ENCODE assay signal across 9 mouse cellular contexts in genomic region chr10:109713001-109713400, GRCm38 (mm10).
DNase-seq lines count a peak whose midpoint lies in the region; ATAC-seq and TF ChIP-seq lines count a peak whose summit lies in the region.
"Had no signal": no experiment of that assay in that cellular context is flagged by ENCODE, and none has a peak within 500 bp of the region (broad histone marks: within the 10 kb centered on the region; RNA-seq: fewer than 3 reads in every experiment).

No protein-coding gene starts in this region.

- WGBS in liver, postnatal 0 days (ENCODE audit: insufficient replicate concordance) = 29% methylated on average over 5 of the region's 5 CpGs
- WGBS in liver, embryonic 12.5 days (ENCODE audit: insufficient replicate concordance) = 40% methylated on average over 5 of the region's 5 CpGs
- WGBS in kidney, embryonic 14.5 days = 41% methylated on average over 5 of the region's 5 CpGs

- no peak overlapping the region for H3K9ac ChIP-seq in liver, postnatal 0 days (replicated peaks)
- no peak overlapping the region for H3K9ac ChIP-seq in liver, embryonic 12.5 days
- no peak overlapping the region for H3K9ac ChIP-seq in kidney, embryonic 14.5 days (ENCODE audit: low read depth, low read length)
- H3K9ac ChIP-seq: lung, embryonic 15.5 days had no signal

- no peak for TF ChIP-seq POLR2A in cortical plate, adult 2 months (IDR thresholded peaks at IDR 0.05; ENCODE audit: extremely low read depth, insufficient read depth, low read length)

- intact Hi-C loops in left cerebral cortex, adult 2 months (cut with DNase I) = no loop called here
- intact Hi-C loops in gastrocnemius, postnatal 36 days (cut with DNase I) = no loop called here

- TF ChIP-seq CTCF in liver, postnatal 0 days (IDR thresholded peaks at IDR 0.05; ENCODE audit: low read depth) = peak; percentile 47
- TF ChIP-seq CTCF in cortical plate, adult 2 months (IDR thresholded peaks at IDR 0.05; ENCODE audit: extremely low read depth, insufficient read depth, low read length) = peak; percentile 59
- TF ChIP-seq CTCF in left cerebral cortex, adult 2 months (IDR thresholded peaks at IDR 0.05) = peak; percentile 77

- no peaks in the 10 kb centered on the region for H3K27me3 ChIP-seq in liver, postnatal 0 days (ENCODE audit: insufficient read depth, low read length)
- H3K27me3 ChIP-seq in liver, embryonic 12.5 days (replicated peaks) = no peaks in the 10 kb centered on the region
- no peaks in the 10 kb centered on the region for H3K27me3 ChIP-seq in kidney, embryonic 14.5 days (ENCODE audit: control insufficient read depth, insufficient read depth, low read length)
- H3K27me3 ChIP-seq: lung, embryonic 15.5 days had no signal

- H3K4me2 ChIP-seq in liver, postnatal 0 days (ENCODE audit: low read depth, low read length) = no peak overlapping the region
- no peak overlapping the region for H3K4me2 ChIP-seq in liver, embryonic 12.5 days
- H3K4me2 ChIP-seq in kidney, embryonic 14.5 days (replicated peaks; ENCODE audit: low read depth, low read length) = no peak overlapping the region
- H3K4me2 ChIP-seq: lung, embryonic 15.5 days had no signal

- H3K27ac ChIP-seq in liver, postnatal 0 days (ENCODE audit: low read depth) = no peak overlapping the region
- no peak overlapping the region for H3K27ac ChIP-seq in liver, embryonic 12.5 days
- H3K27ac ChIP-seq in cortical plate, adult 2 months (ENCODE audit: insufficient read depth, low read length) = no peak overlapping the region
- H3K27ac ChIP-seq in left cerebral cortex, adult 2 months = peak overlapping the region; percentile 41; the same call in 1 of the 2 replicates
- no peak overlapping the region for H3K27ac ChIP-seq in kidney, embryonic 14.5 days (ENCODE audit: low read depth, low read length)
- H3K27ac ChIP-seq: lung, embryonic 15.5 days had no signal

- TF ChIP-seq EP300 in liver, postnatal 0 days (IDR thresholded peaks at IDR 0.05; ENCODE audit: low read depth) = no peak

- H3K36me3 ChIP-seq in liver, postnatal 0 days (replicated peaks; ENCODE audit: insufficient read depth, low read length) = no peaks in the 10 kb centered on the region
- H3K36me3 ChIP-seq in liver, embryonic 12.5 days = no peaks in the 10 kb centered on the region
- no peaks in the 10 kb centered on the region for H3K36me3 ChIP-seq in kidney, embryonic 14.5 days (ENCODE audit: control insufficient read depth, insufficient read depth, low read length)
- H3K36me3 ChIP-seq: lung, embryonic 15.5 days had no signal

- no peak for ATAC-seq in liver, postnatal 0 days
- ATAC-seq in liver, embryonic 12.5 days = no peak
- no peak for ATAC-seq in kidney, embryonic 14.5 days (ENCODE audit: low FRiP score, low TSS enrichment)

- H3K4me3 ChIP-seq in liver, postnatal 0 days (ENCODE audit: low read depth, low read length) = no peak overlapping the region
- no peak overlapping the region for H3K4me3 ChIP-seq in liver, embryonic 12.5 days
- H3K4me3 ChIP-seq in cortical plate, adult 2 months (ENCODE audit: insufficient read depth, low read length) = no peak overlapping the region
- H3K4me3 ChIP-seq in left cerebral cortex, adult 2 months = no peak overlapping the region
- H3K4me3 ChIP-seq in kidney, embryonic 14.5 days (ENCODE audit: low read length) = no peak overlapping the region
- H3K4me3 ChIP-seq: lung, embryonic 15.5 days had no signal

- no peaks in the 10 kb centered on the region for H3K9me3 ChIP-seq in liver, postnatal 0 days (ENCODE audit: low read length)
- no peaks in the 10 kb centered on the region for H3K9me3 ChIP-seq in liver, embryonic 12.5 days (replicated peaks)
- no peaks in the 10 kb centered on the region for H3K9me3 ChIP-seq in kidney, embryonic 14.5 days (ENCODE audit: control insufficient read depth, low read length)
- H3K9me3 ChIP-seq: lung, embryonic 15.5 days had no signal

- no peaks in the 10 kb centered on the region for H3K4me1 ChIP-seq in liver, postnatal 0 days (ENCODE audit: insufficient read depth)
- H3K4me1 ChIP-seq in liver, embryonic 12.5 days = no peaks in the 10 kb centered on the region
- no peaks in the 10 kb centered on the region; the same call in 1 of the 2 replicates for H3K4me1 ChIP-seq in cortical plate, adult 2 months (ENCODE audit: control insufficient read depth, insufficient read depth, low read length)
- H3K4me1 ChIP-seq in kidney, embryonic 14.5 days (ENCODE audit: control insufficient read depth, insufficient read depth, low read length) = no peaks in the 10 kb centered on the region
- H3K4me1 ChIP-seq: lung, embryonic 15.5 days had no signal

- DNase-seq in liver, postnatal 0 days = no peak
- DNase-seq in WW6 (ENCODE audit: low read depth, low spot score) = peak; percentile 9
- DNase-seq in left cerebral cortex, adult 2 months (ENCODE audit: extremely low spot score in 1 of 2, low spot score in 2 of 2) = peak in 1 of 2 experiments; percentile 29
- DNase-seq in gastrocnemius, postnatal 36 days = no peak
- DNase-seq in ovary, adult 18-20 months (ENCODE audit: low spot score) = no peak
